Mouse (Mus musculus): Measurements from ENCODE around the gene Fzd2. TPM values are rescaled to one million over a fixed set of nuclear protein-coding genes. Genes with fewer than 3 reads are reported as not detected.

Gene Fzd2
- total and polyA plus RNA-seq, 2 experiments from 2014 or later = 3.9 to 17.3 TPM

DNA sequence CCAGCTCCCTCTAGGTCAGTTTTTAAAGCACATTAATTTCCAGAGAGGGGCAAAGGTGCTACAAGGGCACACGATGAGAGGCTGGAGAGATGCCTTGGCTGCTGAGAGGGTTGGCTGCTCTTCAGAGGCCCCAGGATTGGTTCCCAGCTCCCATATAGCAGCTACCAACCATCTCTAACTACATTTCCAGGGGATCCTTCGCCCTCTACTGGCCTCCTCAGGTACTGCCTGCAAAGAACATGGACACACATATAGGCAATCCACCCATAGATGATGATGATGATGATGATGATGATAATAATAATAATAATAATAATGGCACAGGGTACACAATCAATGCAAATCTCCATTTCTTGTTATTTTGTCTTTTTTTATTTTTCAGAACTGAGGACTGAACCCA is 15.3 kb downstream of the Fzd2 start:
- TF ChIP-seq CTCF (IDR thresholded peaks at IDR 0.05) = peak; percentile 24

DNA sequence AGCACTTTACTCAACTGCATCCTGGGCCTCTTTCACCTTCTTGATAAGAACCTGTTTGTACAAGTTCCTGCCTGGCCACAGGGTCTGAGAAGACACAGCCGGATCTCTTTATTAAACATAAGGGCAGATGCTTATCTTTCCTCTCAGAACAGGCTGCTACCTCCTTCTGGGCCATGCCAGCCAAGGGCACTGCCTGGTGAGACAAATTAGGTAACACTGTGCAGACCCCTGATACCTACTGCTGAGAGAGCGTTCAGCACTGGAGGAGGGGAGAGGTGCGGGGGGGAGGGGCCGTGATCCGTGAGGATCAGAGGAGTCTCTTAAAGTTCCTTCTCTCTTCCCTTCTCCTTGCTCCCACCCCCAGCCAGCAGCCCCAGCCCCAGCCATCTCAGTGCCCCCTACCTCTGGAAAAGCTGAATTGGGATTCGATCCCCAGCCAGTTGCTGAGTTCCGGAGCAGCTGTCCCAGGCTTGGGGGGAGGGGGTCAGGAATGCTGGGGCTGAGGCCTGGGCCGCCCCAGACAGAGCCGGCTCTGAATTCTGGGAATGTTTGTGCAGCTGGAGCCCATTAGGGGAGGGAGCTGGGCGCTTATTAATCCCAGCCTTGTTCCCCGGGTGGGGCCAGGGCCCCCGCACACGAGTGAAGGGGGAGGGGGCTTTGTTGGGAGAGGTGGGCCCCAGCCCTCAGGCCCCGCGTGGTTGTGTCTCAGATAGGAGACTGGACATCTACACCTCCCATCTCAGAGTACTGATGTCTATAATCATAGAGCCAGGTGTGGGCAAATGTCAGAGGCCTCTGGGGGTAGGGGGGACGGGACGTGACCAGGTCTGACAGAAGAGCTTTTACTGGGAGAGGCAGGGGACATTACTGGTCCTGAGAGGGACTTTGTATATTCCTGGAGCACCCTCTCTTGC is 19.9 kb downstream of the Fzd2 start:
- Histone ChIP-seq H3K4me1 (ENCODE audit: insufficient read depth, low read length) (peaks cover 3% of the 10 kb centered on the region; the same call in 1 of the 2 replicates), H3K27ac (ENCODE audit: low read depth, low read length) (no peak overlapping the region), H3K9me3 (ENCODE audit: low read length) (no peaks in the 10 kb centered on the region), H3K27me3 (ENCODE audit: insufficient read depth, low read length) (no peaks in the 10 kb centered on the region), H3K9ac (replicated peaks; ENCODE audit: low read length, poor library complexity, severe bottlenecking) (no peak overlapping the region), H3K36me3 (ENCODE audit: insufficient read depth, low read length) (no peaks in the 10 kb centered on the region), H3K4me2 (ENCODE audit: low read depth, low read length, poor library complexity, severe bottlenecking) (no peak overlapping the region), H3K4me3 (ENCODE audit: low read depth, low read length) (no peak overlapping the region)
- DNase-seq (ENCODE audit: low spot score) (no peak), ATAC-seq (ENCODE audit: low FRiP score) (no peak)
- TF ChIP-seq CTCF (IDR thresholded peaks at IDR 0.05) = no peak
- 11% methylated on average over 17 of the region's 17 CpGs for WGBS

More for the DNA sequence above, 15.3 kb downstream of the Fzd2 start:
- no peak overlapping the region for H3K9ac ChIP-seq (replicated peaks; ENCODE audit: low read length, poor library complexity, severe bottlenecking)
- no peak overlapping the region for H3K4me3 ChIP-seq (ENCODE audit: low read depth, low read length)
- H3K4me2 ChIP-seq (ENCODE audit: low read depth, low read length, poor library complexity, severe bottlenecking) = no peak overlapping the region
- H3K27me3 ChIP-seq (ENCODE audit: insufficient read depth, low read length) = no peaks in the 10 kb centered on the region
- H3K36me3 ChIP-seq (ENCODE audit: insufficient read depth, low read length) = no peaks in the 10 kb centered on the region
- WGBS = 61% methylated on average over 2 of the region's 2 CpGs
- ATAC-seq (ENCODE audit: low FRiP score) (no peak), DNase-seq (ENCODE audit: low spot score) (no peak)
- peaks cover 3% of the 10 kb centered on the region; the same call in 1 of the 2 replicates for H3K4me1 ChIP-seq (ENCODE audit: insufficient read depth, low read length)
- H3K27ac ChIP-seq (ENCODE audit: low read depth, low read length) = no peak overlapping the region
- H3K9me3 ChIP-seq (ENCODE audit: low read length) = no peaks in the 10 kb centered on the region

DNA sequence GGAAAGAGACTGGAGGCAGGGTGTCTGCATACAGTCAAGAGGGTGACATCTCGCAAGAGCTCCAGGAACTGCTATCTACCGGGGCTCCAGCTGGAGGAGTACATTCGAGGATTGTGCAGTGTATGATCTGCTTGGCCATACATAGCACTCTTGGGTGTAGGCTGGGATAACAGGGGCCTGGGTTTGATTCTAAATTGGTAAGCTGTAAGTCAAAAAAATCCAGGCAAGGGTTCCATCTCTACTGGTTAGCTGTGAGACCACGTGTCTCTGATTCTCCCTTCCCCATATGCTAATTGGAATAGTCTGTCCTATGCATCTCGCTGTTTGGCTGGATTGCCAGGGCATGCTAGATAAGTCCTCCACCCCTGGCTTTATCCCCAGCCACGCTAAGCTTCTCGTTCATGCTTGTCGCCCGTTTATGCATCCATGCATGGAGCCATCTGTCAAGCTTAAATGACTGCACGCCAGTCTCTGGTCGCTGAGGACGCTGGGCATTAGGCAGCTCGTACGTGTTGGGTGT is 20.8 kb downstream of the Fzd2 start:
- H3K4me3 ChIP-seq (ENCODE audit: low read depth, low read length) = 0 out of 2 replicates have a peak overlapping the region, but pooled peaks have one; percentile 5
- whole genome bisulfite sequencing = 13% methylated on average over 14 of the region's 14 CpGs
- ATAC-seq (ENCODE audit: low FRiP score) (peak; percentile 76; the same call in 1 of the 2 replicates), DNase-seq (ENCODE audit: low spot score) (peak; percentile 91)
- TF ChIP-seq CTCF (IDR thresholded peaks at IDR 0.05) = no peak
- H3K27ac ChIP-seq (ENCODE audit: low read depth, low read length) = 0 out of 2 replicates have a peak overlapping the region, but pooled peaks have one; percentile 34
- H3K4me1 ChIP-seq (ENCODE audit: insufficient read depth, low read length) = peaks cover 3% of the 10 kb centered on the region; the same call in 1 of the 2 replicates
- peak overlapping the region; percentile 28 for H3K4me2 ChIP-seq (ENCODE audit: low read depth, low read length, poor library complexity, severe bottlenecking)
- H3K9ac ChIP-seq (replicated peaks; ENCODE audit: low read length, poor library complexity, severe bottlenecking) = no peak overlapping the region
- no peaks in the 10 kb centered on the region for H3K27me3 ChIP-seq (ENCODE audit: insufficient read depth, low read length)
- no peaks in the 10 kb centered on the region for H3K36me3 ChIP-seq (ENCODE audit: insufficient read depth, low read length)
- no peaks in the 10 kb centered on the region for H3K9me3 ChIP-seq (ENCODE audit: low read length)

DNA sequence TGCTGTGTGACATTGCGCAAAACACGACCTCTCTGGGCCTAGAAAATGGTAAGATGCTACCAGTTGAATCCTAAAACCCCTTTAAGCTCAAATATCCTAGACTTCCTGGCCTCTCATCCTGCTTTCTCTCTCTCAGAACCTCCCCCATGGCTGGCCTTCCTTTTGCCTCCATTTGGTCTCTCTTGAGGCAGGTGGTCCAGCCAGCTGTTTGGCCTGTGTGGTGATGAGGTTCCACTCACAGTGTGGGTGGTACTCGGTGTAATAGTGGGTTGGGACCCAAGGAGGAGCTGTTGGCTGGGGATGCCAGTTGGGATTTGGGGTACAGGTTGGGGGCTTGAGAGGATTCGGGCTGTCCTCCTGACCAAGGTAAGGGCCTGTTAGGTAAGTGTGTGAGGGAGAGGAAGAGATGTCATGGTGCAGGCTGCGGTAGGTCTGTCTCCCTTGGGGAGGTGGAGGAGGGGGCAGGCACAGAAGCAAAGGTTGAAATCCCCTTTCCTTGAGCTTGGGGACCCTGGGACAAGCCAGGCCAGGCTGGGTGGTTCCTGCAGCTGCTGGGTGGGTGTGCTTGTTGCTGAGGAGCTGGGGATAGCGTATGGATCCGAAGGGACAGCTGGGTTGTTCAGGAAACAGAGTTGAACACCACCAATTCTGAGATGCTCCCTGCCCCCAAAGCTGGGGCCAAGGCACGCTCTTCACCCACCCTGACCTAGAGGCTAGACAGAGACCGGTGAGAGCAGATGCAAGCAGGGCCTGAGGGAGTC is 23.2 kb downstream of the Fzd2 start:
- TF ChIP-seq CTCF (IDR thresholded peaks at IDR 0.05) = no peak
- Histone ChIP-seq H3K4me3 (ENCODE audit: low read depth, low read length) (no peak overlapping the region), H3K27me3 (ENCODE audit: insufficient read depth, low read length) (no peaks in the 10 kb centered on the region), H3K36me3 (ENCODE audit: insufficient read depth, low read length) (no peaks in the 10 kb centered on the region), H3K27ac (ENCODE audit: low read depth, low read length) (no peak overlapping the region), H3K9ac (replicated peaks; ENCODE audit: low read length, poor library complexity, severe bottlenecking) (no peak overlapping the region), H3K4me1 (ENCODE audit: insufficient read depth, low read length) (peaks cover 3% of the 10 kb centered on the region; the same call in 1 of the 2 replicates), H3K9me3 (ENCODE audit: low read length) (no peaks in the 10 kb centered on the region), H3K4me2 (ENCODE audit: low read depth, low read length, poor library complexity, severe bottlenecking) (no peak overlapping the region)
- ATAC-seq (ENCODE audit: low FRiP score) = no peak
- 87% methylated on average over 9 of the region's 9 CpGs for WGBS
- DNase-seq (ENCODE audit: low spot score) = no peak

DNA sequence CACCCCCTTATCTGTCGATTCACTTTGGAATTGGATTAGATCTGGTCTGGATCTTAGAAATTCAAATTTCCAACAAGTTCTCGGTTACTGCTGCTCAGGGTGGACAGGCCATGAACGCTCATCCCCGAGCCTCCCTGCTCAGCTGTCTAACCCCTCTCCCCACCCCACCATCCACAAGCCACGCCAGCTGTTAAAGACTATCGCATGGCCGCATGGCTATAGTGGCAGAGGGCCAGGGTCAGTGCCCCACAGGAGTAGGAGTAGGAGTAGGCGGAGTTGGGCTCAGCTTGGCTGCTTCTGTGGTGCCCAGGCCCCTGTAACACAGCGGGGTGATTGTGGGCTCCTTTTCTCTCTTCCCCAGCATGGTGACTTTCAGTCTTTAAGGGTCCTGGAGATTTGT is 24.3 kb downstream of the Fzd2 start:
- no peak for TF ChIP-seq CTCF (IDR thresholded peaks at IDR 0.05)
- H3K4me1 ChIP-seq (ENCODE audit: insufficient read depth, low read length) = peaks cover 3% of the 10 kb centered on the region; the same call in 1 of the 2 replicates
- ATAC-seq (ENCODE audit: low FRiP score) (no peak), DNase-seq (ENCODE audit: low spot score) (peak; percentile 53)
- no peak overlapping the region for H3K9ac ChIP-seq (replicated peaks; ENCODE audit: low read length, poor library complexity, severe bottlenecking)
- no peak overlapping the region for H3K4me3 ChIP-seq (ENCODE audit: low read depth, low read length)
- H3K36me3 ChIP-seq (ENCODE audit: insufficient read depth, low read length) = no peaks in the 10 kb centered on the region
- no peaks in the 10 kb centered on the region for H3K27me3 ChIP-seq (ENCODE audit: insufficient read depth, low read length)
- H3K4me2 ChIP-seq (ENCODE audit: low read depth, low read length, poor library complexity, severe bottlenecking) = no peak overlapping the region
- no peak overlapping the region for H3K27ac ChIP-seq (ENCODE audit: low read depth, low read length)
- WGBS = 25% methylated on average over 9 of the region's 9 CpGs
- H3K9me3 ChIP-seq (ENCODE audit: low read length) = no peaks in the 10 kb centered on the region
